Mouse (Mus musculus): ENCODE measurements around the gene Mlana. TPM values are rescaled to one million over a fixed set of nuclear protein-coding genes. Genes with fewer than 3 reads are reported as not detected.

The Mlana gene
- polyA plus RNA-seq, 1 experiment from 2014 or later = not detected

GRCm38 (mm10) chr19:29678181-29678778 lies 19.3 kb upstream of the Mlana start:
- no peak for DNase-seq (ENCODE audit: low spot score)
- ATAC-seq (ENCODE audit: insufficient number of reproducible peaks, low FRiP score, low TSS enrichment, low read depth) = no peak
- Histone ChIP-seq H3K27ac (replicated peaks; ENCODE audit: low read depth, low read length) (no peak overlapping the region), H3K4me1 (ENCODE audit: control insufficient read depth, insufficient read depth, low read length) (no peaks in the 10 kb centered on the region), H3K27me3 (ENCODE audit: control insufficient read depth, insufficient read depth, low read length) (no peaks in the 10 kb centered on the region), H3K4me2 (ENCODE audit: low read depth, severe bottlenecking) (no peak overlapping the region), H3K4me3 (ENCODE audit: low read depth, low read length) (no peak overlapping the region), H3K9me3 (ENCODE audit: control insufficient read depth, low read length) (no peaks in the 10 kb centered on the region), H3K9ac (ENCODE audit: low read length) (no peak overlapping the region), H3K36me3 (ENCODE audit: control insufficient read depth, insufficient read depth, low read length) (no peaks in the 10 kb centered on the region)
- 84% methylated on average over 6 of the region's 6 CpGs for WGBS

- WGBS = 88% methylated on average over 13 of the region's 13 CpGs
- no peak overlapping the region for H3K27ac ChIP-seq (replicated peaks; ENCODE audit: low read depth, low read length)
- no peak overlapping the region for H3K9ac ChIP-seq (ENCODE audit: low read length)
- no peak for ATAC-seq (ENCODE audit: insufficient number of reproducible peaks, low FRiP score, low TSS enrichment, low read depth)
- H3K4me3 ChIP-seq (ENCODE audit: low read depth, low read length) = no peak overlapping the region
- H3K27me3 ChIP-seq (ENCODE audit: control insufficient read depth, insufficient read depth, low read length) = no peaks in the 10 kb centered on the region
- DNase-seq (ENCODE audit: low spot score) = no peak
- no peak overlapping the region for H3K4me2 ChIP-seq (ENCODE audit: low read depth, severe bottlenecking)
- H3K9me3 ChIP-seq (ENCODE audit: control insufficient read depth, low read length) = 0 out of 2 replicates have a peak, but pooled peaks cover 2% of the 10 kb centered on the region
- no peaks in the 10 kb centered on the region for H3K4me1 ChIP-seq (ENCODE audit: control insufficient read depth, insufficient read depth, low read length)
- H3K36me3 ChIP-seq (ENCODE audit: control insufficient read depth, insufficient read depth, low read length) = no peaks in the 10 kb centered on the region
These were observed 17.2 kb upstream of the Mlana start for GRCm38 (mm10) chr19:29680182-29681152.

GRCm38 (mm10) chr19:29683844-29684540 lies 13.6 kb upstream of the Mlana start:
- no peaks in the 10 kb centered on the region for H3K36me3 ChIP-seq (ENCODE audit: control insufficient read depth, insufficient read depth, low read length)
- WGBS = 51% methylated on average over 16 of the region's 16 CpGs
- no peak overlapping the region for H3K9ac ChIP-seq (ENCODE audit: low read length)
- 0 out of 2 replicates have a peak, but pooled peaks have one; percentile 57 for ATAC-seq (ENCODE audit: insufficient number of reproducible peaks, low FRiP score, low TSS enrichment, low read depth)
- no peak overlapping the region for H3K4me2 ChIP-seq (ENCODE audit: low read depth, severe bottlenecking)
- H3K4me1 ChIP-seq (ENCODE audit: control insufficient read depth, insufficient read depth, low read length) = no peaks in the 10 kb centered on the region
- no peak overlapping the region for H3K27ac ChIP-seq (replicated peaks; ENCODE audit: low read depth, low read length)
- H3K4me3 ChIP-seq (ENCODE audit: low read depth, low read length) = no peak overlapping the region
- H3K9me3 ChIP-seq (ENCODE audit: control insufficient read depth, low read length) = 0 out of 2 replicates have a peak, but pooled peaks cover 2% of the 10 kb centered on the region
- peak; percentile 85 for DNase-seq (ENCODE audit: low spot score)
- no peaks in the 10 kb centered on the region for H3K27me3 ChIP-seq (ENCODE audit: control insufficient read depth, insufficient read depth, low read length)

- Histone ChIP-seq H3K4me2 (ENCODE audit: low read depth, severe bottlenecking) (no peak overlapping the region), H3K9ac (ENCODE audit: low read length) (no peak overlapping the region), H3K27me3 (ENCODE audit: control insufficient read depth, insufficient read depth, low read length) (no peaks in the 10 kb centered on the region), H3K27ac (replicated peaks; ENCODE audit: low read depth, low read length) (no peak overlapping the region), H3K4me1 (ENCODE audit: control insufficient read depth, insufficient read depth, low read length) (no peaks in the 10 kb centered on the region), H3K4me3 (ENCODE audit: low read depth, low read length) (no peak overlapping the region), H3K9me3 (ENCODE audit: control insufficient read depth, low read length) (no peaks in the 10 kb centered on the region), H3K36me3 (ENCODE audit: control insufficient read depth, insufficient read depth, low read length) (no peaks in the 10 kb centered on the region)
- 91% methylated on average over 10 of the region's 10 CpGs for WGBS
- no peak for ATAC-seq (ENCODE audit: insufficient number of reproducible peaks, low FRiP score, low TSS enrichment, low read depth)
- DNase-seq (ENCODE audit: low spot score) = no peak
These were observed 2.6 kb upstream of the Mlana start for GRCm38 (mm10) chr19:29695071-29695470.

- H3K36me3 ChIP-seq (ENCODE audit: control insufficient read depth, insufficient read depth, low read length) = no peaks in the 10 kb centered on the region
- H3K9ac ChIP-seq (ENCODE audit: low read length) = no peak overlapping the region
- DNase-seq (ENCODE audit: low spot score) = no peak
- 95% methylated on average over 4 of the region's 4 CpGs for WGBS
- no peak overlapping the region for H3K27ac ChIP-seq (replicated peaks; ENCODE audit: low read depth, low read length)
- no peaks in the 10 kb centered on the region for H3K27me3 ChIP-seq (ENCODE audit: control insufficient read depth, insufficient read depth, low read length)
- H3K4me1 ChIP-seq (ENCODE audit: control insufficient read depth, insufficient read depth, low read length) = no peaks in the 10 kb centered on the region
- no peaks in the 10 kb centered on the region for H3K9me3 ChIP-seq (ENCODE audit: control insufficient read depth, low read length)
- no peak overlapping the region for H3K4me3 ChIP-seq (ENCODE audit: low read depth, low read length)
- no peak overlapping the region for H3K4me2 ChIP-seq (ENCODE audit: low read depth, severe bottlenecking)
- ATAC-seq (ENCODE audit: insufficient number of reproducible peaks, low FRiP score, low TSS enrichment, low read depth) = no peak
These were observed 1.3 kb upstream of the Mlana start for GRCm38 (mm10) chr19:29696309-29696708.

GRCm38 (mm10) chr19:29696840-29697239 lies 784 bp upstream of the Mlana start:
- Histone ChIP-seq H3K4me3 (ENCODE audit: low read depth, low read length) (no peak overlapping the region), H3K4me2 (ENCODE audit: low read depth, severe bottlenecking) (no peak overlapping the region), H3K9ac (ENCODE audit: low read length) (no peak overlapping the region), H3K36me3 (ENCODE audit: control insufficient read depth, insufficient read depth, low read length) (no peaks in the 10 kb centered on the region), H3K9me3 (ENCODE audit: control insufficient read depth, low read length) (no peaks in the 10 kb centered on the region), H3K27ac (replicated peaks; ENCODE audit: low read depth, low read length) (no peak overlapping the region), H3K27me3 (ENCODE audit: control insufficient read depth, insufficient read depth, low read length) (no peaks in the 10 kb centered on the region), H3K4me1 (ENCODE audit: control insufficient read depth, insufficient read depth, low read length) (no peaks in the 10 kb centered on the region)
- ATAC-seq (ENCODE audit: insufficient number of reproducible peaks, low FRiP score, low TSS enrichment, low read depth) (no peak), DNase-seq (ENCODE audit: low spot score) (no peak)

- Histone ChIP-seq H3K4me2 (ENCODE audit: low read depth, severe bottlenecking) (no peak overlapping the region), H3K27me3 (ENCODE audit: control insufficient read depth, insufficient read depth, low read length) (no peaks in the 10 kb centered on the region), H3K4me1 (ENCODE audit: control insufficient read depth, insufficient read depth, low read length) (no peaks in the 10 kb centered on the region), H3K36me3 (ENCODE audit: control insufficient read depth, insufficient read depth, low read length) (no peaks in the 10 kb centered on the region), H3K4me3 (ENCODE audit: low read depth, low read length) (no peak overlapping the region), H3K9ac (ENCODE audit: low read length) (no peak overlapping the region), H3K9me3 (ENCODE audit: control insufficient read depth, low read length) (no peaks in the 10 kb centered on the region), H3K27ac (replicated peaks; ENCODE audit: low read depth, low read length) (no peak overlapping the region)
- WGBS = 85% methylated on average over 4 of the region's 4 CpGs
- DNase-seq (ENCODE audit: low spot score) = no peak
- no peak for ATAC-seq (ENCODE audit: insufficient number of reproducible peaks, low FRiP score, low TSS enrichment, low read depth)
These were observed 4.1 kb downstream of the Mlana start for GRCm38 (mm10) chr19:29701707-29702106.

GRCm38 (mm10) chr19:29704436-29704835 lies 6.8 kb downstream of the Mlana start:
- ATAC-seq (ENCODE audit: insufficient number of reproducible peaks, low FRiP score, low TSS enrichment, low read depth) = no peak
- Histone ChIP-seq H3K9me3 (ENCODE audit: control insufficient read depth, low read length) (no peaks in the 10 kb centered on the region), H3K4me3 (ENCODE audit: low read depth, low read length) (no peak overlapping the region), H3K27me3 (ENCODE audit: control insufficient read depth, insufficient read depth, low read length) (no peaks in the 10 kb centered on the region), H3K4me1 (ENCODE audit: control insufficient read depth, insufficient read depth, low read length) (no peaks in the 10 kb centered on the region), H3K27ac (replicated peaks; ENCODE audit: low read depth, low read length) (no peak overlapping the region), H3K36me3 (ENCODE audit: control insufficient read depth, insufficient read depth, low read length) (no peaks in the 10 kb centered on the region), H3K9ac (ENCODE audit: low read length) (no peak overlapping the region), H3K4me2 (ENCODE audit: low read depth, severe bottlenecking) (no peak overlapping the region)
- no peak for DNase-seq (ENCODE audit: low spot score)
- 93% methylated on average over 13 of the region's 13 CpGs for WGBS
